Mouse (Mus musculus): ENCODE data around the gene Mphosph9. TPM values are rescaled to one million over a fixed set of nuclear protein-coding genes. Genes with fewer than 3 reads are reported as not detected.

The Mphosph9 gene
- 1.7 and 1.8 TPM in 2 replicates for polyA plus RNA-seq (2012; rRNA removed)

DNA sequence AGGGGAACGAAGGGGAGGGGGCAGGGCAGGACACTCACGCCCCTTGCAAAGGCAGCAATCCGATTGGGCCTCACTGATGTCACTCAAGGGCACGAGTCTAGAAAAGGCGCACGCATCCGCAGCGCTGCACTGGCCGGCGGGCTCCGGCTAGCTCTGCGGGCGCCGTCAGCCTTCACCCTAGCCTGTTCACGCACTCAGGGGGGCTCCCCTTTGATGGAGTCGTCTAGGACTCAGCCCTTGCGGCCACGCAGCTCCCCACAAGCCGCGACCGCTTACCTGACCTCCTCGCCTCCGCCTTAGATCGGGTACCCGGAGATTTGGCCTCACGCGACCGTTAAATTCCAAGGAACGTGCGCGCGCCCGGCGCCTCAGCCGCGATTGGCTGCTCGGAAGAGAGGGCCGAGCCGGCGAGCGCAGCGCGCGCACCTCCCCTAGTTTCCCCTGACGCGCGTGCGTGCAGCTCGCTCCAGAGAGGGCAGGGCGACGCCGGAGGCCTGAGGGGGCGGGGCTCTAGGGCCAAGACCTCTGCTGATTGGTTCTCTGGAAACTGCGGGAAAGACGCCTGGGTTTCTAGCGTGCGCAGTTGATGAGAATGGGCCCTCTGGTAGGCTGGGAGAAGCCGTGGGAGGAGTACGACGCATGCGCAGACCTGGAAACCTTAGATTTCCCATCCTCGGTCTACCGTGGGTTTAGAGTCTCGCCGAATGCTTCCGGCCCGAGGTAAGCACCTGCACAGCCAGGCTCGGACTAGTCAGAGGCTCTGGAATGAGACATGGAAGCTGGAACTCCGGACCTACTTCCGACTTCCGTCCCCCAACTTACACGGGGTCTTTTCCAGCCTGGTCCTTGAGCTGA is at the start of gene Mphosph9, which contains the start of gene 2810006K23Rik:
Gene Mphosph9, minus strand, starts transcription at position 463 of the 855 bp plus-strand sequence.
Gene 2810006K23Rik, plus strand, starts transcription at position 580 of the 855 bp plus-strand sequence.

DNA sequence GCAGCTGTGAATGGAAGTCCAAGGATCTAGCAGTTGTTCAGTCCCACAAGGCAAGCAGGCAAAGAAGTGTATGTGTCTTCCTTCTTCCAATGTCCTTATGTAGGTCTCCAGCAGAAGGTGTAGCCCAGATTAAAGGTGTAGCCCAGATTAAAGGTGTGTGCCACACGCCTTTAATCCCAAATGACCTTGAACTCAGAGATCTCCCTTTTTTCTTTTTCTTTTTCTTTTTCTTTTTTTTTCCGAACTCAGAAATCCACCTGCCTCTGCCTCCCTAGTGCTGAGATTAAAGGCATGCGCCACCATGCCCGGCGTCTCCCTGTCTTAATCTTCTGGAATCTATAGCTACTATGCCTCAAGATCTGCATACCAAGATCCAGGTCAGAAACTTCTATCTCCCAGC is 35.2 kb upstream of the Mphosph9 start, which contains the start of gene Cdk2ap1:
Gene Cdk2ap1, minus strand, starts transcription at position 101 of the 400 bp plus-strand sequence.

DNA sequence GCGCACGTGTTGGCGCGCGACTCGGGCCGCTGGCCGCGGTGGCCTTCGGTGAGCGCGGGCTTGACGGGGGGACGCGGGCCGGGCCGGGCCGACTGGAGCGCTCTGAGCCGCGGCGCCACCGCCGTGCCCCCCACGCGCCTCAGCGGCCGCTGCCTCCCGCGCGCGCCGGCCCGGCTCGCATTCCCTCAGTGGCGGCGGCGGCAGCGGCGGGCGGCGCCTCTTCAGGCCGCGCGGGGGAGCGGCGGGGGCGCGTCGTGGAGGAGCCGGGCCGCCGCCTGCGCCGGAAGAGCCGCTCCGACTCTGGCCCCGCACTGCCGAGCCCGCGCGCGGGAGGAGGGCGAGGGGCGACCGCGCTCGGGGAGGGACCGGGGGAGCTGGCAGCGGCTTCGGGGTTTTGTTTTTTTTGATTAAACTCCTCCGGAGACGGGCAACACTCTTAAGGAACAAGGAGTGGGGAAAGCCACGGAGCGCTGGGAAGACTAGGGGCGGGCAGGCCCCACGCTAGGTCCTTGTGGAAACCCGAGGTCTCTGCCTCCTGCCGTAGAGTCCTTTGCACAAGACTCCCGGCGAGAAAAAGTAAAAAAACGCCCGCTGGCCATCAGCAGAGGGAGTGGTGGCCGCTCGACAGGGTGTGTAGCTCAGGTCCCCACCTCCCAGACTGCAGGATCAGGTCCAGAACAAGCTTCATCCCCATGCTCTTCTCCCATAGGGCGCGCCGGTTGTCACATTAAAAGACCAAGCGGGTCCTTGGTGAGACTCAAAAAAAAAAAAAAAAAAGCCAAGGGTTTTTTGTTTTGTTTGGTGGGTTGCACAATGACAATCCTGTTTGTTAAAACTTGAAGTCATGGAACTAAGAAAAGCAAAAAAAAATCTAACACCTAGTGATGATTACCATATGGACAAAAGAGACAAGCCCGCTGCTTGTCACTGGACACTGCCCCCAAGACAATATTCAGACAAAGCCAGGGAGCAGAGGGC is 77.9 kb downstream of the Mphosph9 start, which contains the start of gene Pitpnm2:
Gene Pitpnm2, minus strand, starts transcription at position 147 of the 978 bp plus-strand sequence.

Other genes with a start within 250 kb of the Mphosph9 start
- gene Abcb9, start 232.2 kb downstream of the Mphosph9 start, polyA plus RNA-seq (2012; rRNA removed) = 12.0 and 13.3 TPM in 2 replicates
- gene Ogfod2, start 215.7 kb downstream of the Mphosph9 start, polyA plus RNA-seq (2012; rRNA removed) = 84.8 and 95.9 TPM in 2 replicates
- gene Arl6ip4, start 211.9 kb downstream of the Mphosph9 start, polyA plus RNA-seq (2012; rRNA removed) = 35.3 and 35.4 TPM in 2 replicates
- 24.3 and 26.3 TPM in 2 replicates for gene Pitpnm2, start 78.2 kb downstream of the Mphosph9 start, polyA plus RNA-seq (2012; rRNA removed)
- 3.6 and 4.3 TPM in 2 replicates for gene 2810006K23Rik, start 117 bp upstream of the Mphosph9 start, polyA plus RNA-seq (2012; rRNA removed)
- gene Cdk2ap1, start 35.1 kb upstream of the Mphosph9 start, polyA plus RNA-seq (2012; rRNA removed) = 89.6 and 90.5 TPM in 2 replicates
- 7.7 and 9.4 TPM in 2 replicates for gene Sbno1, start 98.0 kb upstream of the Mphosph9 start, polyA plus RNA-seq (2012; rRNA removed)
- gene Kmt5a, start 112.0 kb upstream of the Mphosph9 start, polyA plus RNA-seq (2012; rRNA removed) = 76.2 and 79.6 TPM in 2 replicates
- gene Rilpl2, start 150.4 kb upstream of the Mphosph9 start, polyA plus RNA-seq (2012; rRNA removed) = 19.7 and 21.6 TPM in 2 replicates
- gene Snrnp35, start 155.2 kb upstream of the Mphosph9 start, polyA plus RNA-seq (2012; rRNA removed) = 2.4 and 2.8 TPM in 2 replicates
- gene Rilpl1, start 203.4 kb upstream of the Mphosph9 start, polyA plus RNA-seq (2012; rRNA removed) = 4.6 and 4.8 TPM in 2 replicates
- gene Tmed2, start 212.7 kb upstream of the Mphosph9 start, polyA plus RNA-seq (2012; rRNA removed) = 244 and 292 TPM in 2 replicates
- gene Ddx55, start 224.9 kb upstream of the Mphosph9 start, polyA plus RNA-seq (2012; rRNA removed) = 12.1 and 13.3 TPM in 2 replicates

Measured in colon, adult 2 months (tissue).